Mouse (Mus musculus) megakaryocyte, adult 5-6 weeks (primary cell): ENCODE measurements around the gene Hist2h2aa1. TPM values are rescaled to one million over a fixed set of nuclear protein-coding genes. Genes with fewer than 3 reads are reported as not detected.
"Not testable (repeated sequence)": the region's sequence is repeated elsewhere in the genome, so short reads cannot be mapped to it uniquely, and the experiment has no call there.

ENCODE experiments used
- ATAC-seq: 2 replicates; pipeline ENCODE4 v1.8.0; 2016; ENCODE audit warnings: mild to moderate bottlenecking, inconsistent platforms; ENCODE audit not compliant: poor library complexity, severe bottlenecking
- total RNA-seq, 2 experiments: library from RNA; stranded (forward) in 1 of 2; stranded (reverse) in 1 of 2; fragments of 153-499, 151-499 nt in 1 of 2; fragments of 221-1000, 200-1000 nt in 1 of 2; gene quantifications; 2 replicates each; pipeline versions ENCODE4 v1.2.3 to v1.2.4; 2015 to 2017

Hist2h2aa1 gene
- total RNA-seq (2015) = not detected in 2 replicates
- 12,468 and 14,692 TPM in 2 replicates for total RNA-seq (2017)

- ATAC-seq = peak; percentile 69
These were observed at the start of gene Hist2h2aa1 for GRCm38 (mm10) chr3:96245003-96245886. Hist2h2aa1 (plus strand) TSS chr3:96245497.

- ATAC-seq = no peak
These were observed 49.5 kb upstream of the Hist2h2aa1 start for GRCm38 (mm10) chr3:96195616-96196313.

- ATAC-seq = no peak
These were observed 48.7 kb upstream of the Hist2h2aa1 start for GRCm38 (mm10) chr3:96196437-96197128.

- ATAC-seq = peak; percentile 87
These were observed 48.1 kb upstream of the Hist2h2aa1 start for GRCm38 (mm10) chr3:96197129-96197749.

- ATAC-seq = peak; percentile 32; the same call in 1 of the 2 replicates
These were observed 47.1 kb upstream of the Hist2h2aa1 start for GRCm38 (mm10) chr3:96198181-96198580.

GRCm38 (mm10) chr3:96198601-96199251 is 46.6 kb upstream of the Hist2h2aa1 start:
- not testable (repeated sequence) for ATAC-seq

GRCm38 (mm10) chr3:96199731-96200130 is 45.6 kb upstream of the Hist2h2aa1 start:
- no peak for ATAC-seq

GRCm38 (mm10) chr3:96207819-96208218 is 37.5 kb upstream of the Hist2h2aa1 start:
- no peak for ATAC-seq

- ATAC-seq = no peak
These were observed 36.1 kb upstream of the Hist2h2aa1 start for GRCm38 (mm10) chr3:96209242-96209641.

GRCm38 (mm10) chr3:96219191-96219641 is 26.1 kb upstream of the Hist2h2aa1 start:
- ATAC-seq = peak; percentile 16; the same call in 1 of the 2 replicates

GRCm38 (mm10) chr3:96219661-96220130 is 25.6 kb upstream of the Hist2h2aa1 start, which contains the start of the genes Bola1 and Hist2h2ab:
Bola1 (minus strand) TSS chr3:96219709.
Hist2h2ab (plus strand) TSS chr3:96219865.
- ATAC-seq = peak; percentile 59

- 0 out of 2 replicates have a peak, but pooled peaks have one; percentile 1 for ATAC-seq
These were observed 25.0 kb upstream of the Hist2h2aa1 start for GRCm38 (mm10) chr3:96220131-96220764.

GRCm38 (mm10) chr3:96220765-96221639 is 24.3 kb upstream of the Hist2h2aa1 start, which contains the start of the genes Hist2h2ac and Hist2h2be:
Hist2h2ac (minus strand) TSS chr3:96220880.
Hist2h2be (plus strand) TSS chr3:96221119.
- peak; percentile 76 for ATAC-seq

GRCm38 (mm10) chr3:96221640-96222038 is 23.7 kb upstream of the Hist2h2aa1 start:
- ATAC-seq = no peak

- ATAC-seq = no peak
These were observed 22.5 kb upstream of the Hist2h2aa1 start for GRCm38 (mm10) chr3:96222774-96223173.

GRCm38 (mm10) chr3:96225421-96225820 is 19.9 kb upstream of the Hist2h2aa1 start:
- ATAC-seq = no peak

- peak; percentile 73 for ATAC-seq
These were observed 18.3 kb upstream of the Hist2h2aa1 start for GRCm38 (mm10) chr3:96226695-96227648.
